Mouse (Mus musculus) liver, adult 2 months (tissue): ENCODE measurements around the gene Ccin.

ENCODE experiments used
- CTCF ChIP-seq: fragments of 200-500 bp; IDR thresholded peaks from 2 replicates; pipeline ENCODE4 v1.5.1; 2011; ENCODE audit warnings: low read depth, low read length, control low read depth
- POLR2A ChIP-seq: fragments of 200-500 bp; IDR thresholded peaks from 2 replicates; pipeline ENCODE4 v1.6.1; 2011; ENCODE audit warnings: low read length, control low read depth; ENCODE audit not compliant: insufficient read depth; ENCODE audit errors: extremely low read depth

GRCm38 (mm10) chr4:43969373-43969772 lies 13.9 kb upstream of the Ccin start:
- TF ChIP-seq CTCF: no peak
- TF ChIP-seq POLR2A: no peak
